Mouse (Mus musculus): ENCODE results near the gene Ccdc183.

Ccdc183 gene

GRCm38 (mm10) chr2:25577951-25578795 is 39.3 kb downstream of the Ccdc183 start:
- DNase-seq (ENCODE audit: low read depth in 2 of 2, low spot score in 2 of 2): peak in 1 of 2 experiments; percentile 20

DNA sequence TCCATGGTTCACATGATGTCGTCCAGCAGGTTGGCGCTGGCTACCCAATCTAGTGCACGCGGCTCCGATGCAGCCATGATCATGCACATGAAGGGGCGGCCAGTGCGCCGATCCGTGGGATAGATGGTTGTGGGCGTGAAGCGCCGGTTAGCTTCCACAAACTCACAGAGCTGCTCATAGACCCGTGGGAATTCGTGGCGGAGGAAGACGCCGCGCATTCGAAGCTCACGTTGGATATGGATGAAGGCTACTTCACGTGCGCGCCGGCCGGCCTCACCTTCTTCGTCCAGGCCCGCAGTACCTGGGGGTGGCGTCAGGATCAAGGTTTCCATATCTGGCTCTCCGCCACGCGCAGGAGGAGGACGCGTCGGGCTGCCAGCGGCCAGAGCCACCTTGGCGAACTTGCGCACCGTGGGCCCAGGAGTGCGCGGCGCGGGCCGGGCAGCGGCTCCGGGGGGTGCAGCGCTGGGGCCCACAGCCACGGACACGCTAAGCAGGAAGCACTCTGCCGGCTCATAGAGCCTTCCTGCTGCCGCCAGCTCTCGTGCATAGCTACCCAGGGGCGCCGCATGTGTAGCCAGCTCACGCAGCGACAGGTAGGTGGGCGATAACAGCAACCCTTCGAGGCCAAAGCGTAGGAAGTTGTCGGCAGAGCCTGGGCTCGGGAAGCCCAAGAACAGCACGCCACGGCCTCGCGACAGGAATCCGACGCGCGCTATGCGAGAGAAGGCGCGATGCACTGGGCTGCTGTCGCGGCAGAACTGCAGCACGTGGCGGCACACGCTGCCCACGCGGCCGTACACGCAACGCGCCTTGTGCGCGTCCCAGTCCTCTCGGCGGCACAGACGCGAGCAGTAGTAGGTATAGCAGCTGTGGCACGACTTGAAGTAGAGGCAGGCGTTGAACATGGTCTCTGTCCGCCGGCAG is 40.2 kb downstream of the Ccdc183 start:
- DNase-seq (ENCODE audit: low read depth in 2 of 2, low spot score in 2 of 2): peak in 1 of 2 experiments; percentile 18

- no peak for DNase-seq (ENCODE audit: low read depth in 2 of 2, low spot score in 2 of 2)
These were observed 41.2 kb downstream of the Ccdc183 start for GRCm38 (mm10) chr2:25576028-25576850.

GRCm38 (mm10) chr2:25575432-25576027 is 41.9 kb downstream of the Ccdc183 start:
- no peak for DNase-seq (ENCODE audit: low read depth in 2 of 2, low spot score in 2 of 2)

DNA sequence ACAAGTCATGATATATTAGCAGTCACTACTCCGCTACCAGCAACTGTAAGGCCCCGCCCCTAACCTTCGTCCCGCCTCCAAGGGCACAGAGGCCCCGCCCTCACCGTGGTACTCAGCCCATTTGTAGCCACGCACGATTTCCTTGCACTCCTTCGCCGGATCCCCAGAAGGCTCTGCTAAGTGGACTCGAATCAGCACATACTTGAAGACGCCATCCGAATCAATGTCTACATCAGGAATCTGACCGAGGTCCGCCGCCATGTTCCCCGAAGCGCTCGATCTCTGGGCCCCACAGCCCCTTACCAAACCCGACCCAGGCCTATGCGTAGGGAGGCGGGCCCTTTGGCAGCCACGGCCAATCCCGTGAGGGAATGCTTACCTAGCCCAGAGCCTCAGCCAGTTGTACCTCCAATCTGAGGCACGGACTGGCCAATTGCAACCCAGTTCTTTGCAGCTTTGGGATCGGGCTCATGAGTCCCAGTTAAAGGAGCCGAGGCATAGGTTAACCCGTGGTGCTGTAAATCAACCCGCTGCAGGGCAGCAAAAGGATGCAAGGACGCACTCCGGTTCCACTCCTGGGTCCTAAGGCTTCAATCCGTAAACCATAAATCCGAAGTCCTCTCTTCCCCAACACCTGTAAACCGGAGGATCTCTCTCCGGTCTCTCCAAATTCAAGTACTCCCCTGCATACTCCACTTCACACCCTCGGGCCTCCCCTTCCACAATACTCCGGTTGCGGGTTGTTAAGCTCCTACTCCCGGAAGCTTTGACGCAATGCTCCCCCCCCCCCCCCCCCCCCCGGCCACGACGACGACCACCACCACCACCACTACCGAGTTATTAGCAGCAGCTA is 42.7 kb downstream of the Ccdc183 start, which contains the start of the genes Mamdc4 and Phpt1:
TSS of gene Mamdc4 (minus strand) at position 267 of the 853 bp plus-strand sequence.
TSS of gene Phpt1 (minus strand) at position 646 of the 853 bp plus-strand sequence.
- peak; percentile 88 to 99 for DNase-seq (ENCODE audit: low read depth in 2 of 2, low spot score in 2 of 2)

DNA sequence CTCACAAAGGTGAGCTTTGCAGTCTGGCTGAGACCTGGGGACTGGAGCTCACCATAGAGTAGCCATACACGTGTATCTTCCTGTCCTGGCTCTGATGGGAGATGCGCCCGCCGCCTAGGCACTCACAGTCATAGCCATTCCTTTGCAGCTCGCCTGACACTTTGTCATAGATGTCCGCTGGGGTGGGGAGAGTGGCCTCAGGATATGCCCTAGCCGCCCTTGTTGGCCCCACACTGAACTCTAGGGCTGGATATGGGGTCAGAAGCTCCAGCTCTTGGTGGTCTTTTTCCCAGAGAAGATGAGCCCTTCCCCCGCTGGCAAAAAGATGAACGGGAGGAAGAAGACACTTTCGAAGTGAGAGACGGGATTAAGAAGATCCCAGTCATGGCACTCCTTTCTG is 43.3 kb downstream of the Ccdc183 start:
- DNase-seq (ENCODE audit: low read depth in 2 of 2, low spot score in 2 of 2): no peak

- DNase-seq (ENCODE audit: low read depth in 2 of 2, low spot score in 2 of 2): no peak
These were observed 44.4 kb downstream of the Ccdc183 start for GRCm38 (mm10) chr2:25573068-25573467.

- no peak for DNase-seq (ENCODE audit: low read depth in 2 of 2, low spot score in 2 of 2)
These were observed 46.3 kb downstream of the Ccdc183 start for GRCm38 (mm10) chr2:25571221-25571620.

GRCm38 (mm10) chr2:25569323-25569722 is 48.2 kb downstream of the Ccdc183 start:
- no peak for DNase-seq (ENCODE audit: low read depth in 2 of 2, low spot score in 2 of 2)

DNA sequence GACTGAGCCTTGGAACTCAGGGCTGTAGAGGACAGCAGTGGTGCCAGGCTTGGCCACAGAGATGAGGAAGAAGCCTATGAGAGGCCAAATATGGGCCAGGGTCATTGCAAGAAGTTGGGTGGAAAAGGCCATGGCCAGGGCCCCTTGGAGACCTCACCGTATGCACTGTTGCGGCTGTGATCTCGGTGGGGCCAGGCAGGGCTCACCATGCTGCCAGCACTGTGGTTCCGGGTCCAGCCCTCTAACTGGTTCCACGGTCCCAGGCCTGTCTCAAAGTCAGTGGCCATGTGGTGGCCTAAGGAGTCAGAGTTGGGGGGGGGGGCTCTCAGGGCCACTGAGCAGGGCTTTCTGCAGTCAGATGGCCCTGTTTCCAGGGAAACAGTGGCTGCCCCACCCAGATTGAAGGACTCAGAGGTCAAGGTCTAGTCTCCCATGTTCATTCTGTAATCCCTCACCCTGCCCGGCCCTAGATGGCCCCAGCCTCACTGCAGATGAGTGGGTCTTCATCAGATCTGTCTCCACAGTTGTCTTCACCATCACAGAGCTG is 48.9 kb downstream of the Ccdc183 start:
- DNase-seq (ENCODE audit: low read depth in 2 of 2, low spot score in 2 of 2): no peak

DNA sequence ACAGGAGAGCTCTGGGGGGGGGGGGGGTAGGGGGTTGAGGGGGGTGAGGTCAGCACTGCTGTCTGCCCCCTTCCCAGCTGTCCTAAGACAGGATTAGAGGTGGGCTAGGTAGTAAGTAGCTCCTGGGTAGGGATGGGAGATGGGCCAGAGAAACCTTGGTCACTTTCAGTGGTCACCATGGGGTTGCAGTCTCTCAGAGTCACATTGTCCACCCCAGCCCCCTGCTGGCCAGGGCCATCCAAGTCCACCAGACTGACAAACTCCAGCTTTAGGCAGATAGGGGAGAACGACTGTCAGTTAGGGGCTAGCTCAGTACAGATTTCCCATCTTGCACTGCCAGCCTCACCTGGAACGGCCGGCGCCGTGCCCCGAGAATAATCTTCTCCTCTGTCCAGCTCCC is 50.9 kb downstream of the Ccdc183 start:
- no peak for DNase-seq (ENCODE audit: low read depth in 2 of 2, low spot score in 2 of 2)

DNA sequence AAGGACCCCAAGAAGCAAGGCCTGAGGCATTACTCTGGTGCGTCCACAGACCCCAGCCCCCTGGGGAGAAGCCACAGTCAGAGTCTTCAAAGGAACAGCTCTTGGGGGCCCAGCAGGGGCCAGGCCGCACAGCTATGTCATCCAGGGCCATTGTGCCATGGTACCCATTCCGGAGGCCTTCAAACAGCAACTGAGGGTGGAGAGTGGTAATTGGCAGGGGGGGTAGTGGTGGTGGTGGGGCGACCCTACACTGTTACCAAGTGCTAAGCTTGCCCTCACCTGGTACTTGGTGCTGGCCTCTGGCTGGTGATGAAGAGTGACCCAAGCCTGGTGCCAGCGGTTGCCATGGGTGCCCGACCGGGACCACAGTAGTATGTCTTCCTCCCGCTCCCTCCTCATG is 51.7 kb downstream of the Ccdc183 start:
- no peak for DNase-seq (ENCODE audit: low read depth in 2 of 2, low spot score in 2 of 2)

GRCm38 (mm10) chr2:25561946-25562345 is 55.5 kb downstream of the Ccdc183 start:
- DNase-seq (ENCODE audit: low read depth in 2 of 2, low spot score in 2 of 2): no peak

DNA sequence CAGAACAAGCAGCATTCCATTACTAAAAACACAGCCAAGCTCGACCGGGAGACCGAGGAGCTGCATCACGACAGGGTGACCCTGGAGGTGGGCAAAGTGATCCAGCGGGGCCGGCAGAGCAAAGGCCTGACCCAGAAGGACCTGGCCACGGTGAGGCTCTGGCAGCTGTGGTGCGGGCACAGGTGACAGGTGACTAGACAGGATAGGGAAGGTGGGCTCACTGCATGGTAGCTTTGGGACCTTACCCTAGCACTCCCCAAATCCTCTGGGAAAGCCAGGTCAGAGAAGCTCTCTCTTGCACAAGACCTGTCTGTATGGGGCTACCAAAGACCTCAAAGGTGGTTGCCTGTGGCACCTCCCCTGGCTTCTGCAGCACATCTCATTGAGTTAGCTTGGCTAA is 56.9 kb downstream of the Ccdc183 start:
- DNase-seq (ENCODE audit: low read depth in 2 of 2, low spot score in 2 of 2): no peak

GRCm38 (mm10) chr2:25558774-25559173 is 58.7 kb downstream of the Ccdc183 start:
- DNase-seq (ENCODE audit: low read depth in 2 of 2, low spot score in 2 of 2): no peak

Data from CD8-positive naive resting alpha-beta T cell, adult 2 months (primary cell).